Mouse (Mus musculus) ES-E14 (cell line): ENCODE measurements around the gene Rora.

Experiments
- CHD2 ChIP-seq: IDR thresholded peaks from 2 replicates; pipeline ENCODE4 v1.6.1; 2014; ENCODE audit warnings: mild to moderate bottlenecking, low read depth, low read length, inconsistent platforms
- HCFC1 ChIP-seq: IDR thresholded peaks from 2 replicates; pipeline ENCODE4 v1.6.1; 2012; ENCODE audit warnings: low read length, inconsistent platforms, borderline replicate concordance; ENCODE audit not compliant: insufficient read depth
- MAFK ChIP-seq: IDR thresholded peaks from 2 replicates; pipeline ENCODE4 v1.6.1; 2014; ENCODE audit warnings: mild to moderate bottlenecking, low read depth, low read length, inconsistent platforms; ENCODE audit not compliant: insufficient read depth
- ZNF384 ChIP-seq: IDR thresholded peaks from 2 replicates; pipeline ENCODE4 v1.6.1; 2012; ENCODE audit warnings: low read depth, low read length, inconsistent platforms

- TF ChIP-seq HCFC1 = no peak
- TF ChIP-seq ZNF384 = no peak
- TF ChIP-seq MAFK = no peak
- TF ChIP-seq CHD2 = no peak
These were observed 743.8 kb downstream of the Rora start for GRCm38 (mm10) chr9:69397432-69397759.
